Mouse (Mus musculus) limb, embryonic 12.5 days (tissue): Measurements from ENCODE around the gene Gm3250. TPM values are rescaled to one million over a fixed set of nuclear protein-coding genes. Genes with fewer than 3 reads are reported as not detected.
"Not testable (repeated sequence)": the region's sequence is repeated elsewhere in the genome, so short reads cannot be mapped to it uniquely, and the experiment has no call there.

Source experiments
- ATAC-seq: fragments of 200-750 bp; cut with Nextera tagmentation; 2 replicates; pipeline ENCODE4 v1.8.0; 2017; ENCODE audit warnings: low read depth, moderate TSS enrichment; ENCODE audit not compliant: insufficient number of reproducible peaks, insufficient read depth, low FRiP score, low TSS enrichment
- H3K27ac ChIP-seq: fragments of 300-500 bp; sonication (generic); 2 replicates; pipeline ENCODE4 v1.5.1; 2016; ENCODE audit warnings: mild to moderate bottlenecking, moderate library complexity
- H3K27me3 ChIP-seq: fragments of 300-500 bp; sonication (generic); 2 replicates; pipeline ENCODE4 v1.6.1; 2016; ENCODE audit warnings: mild to moderate bottlenecking, moderate library complexity
- H3K36me3 ChIP-seq: fragments of 300-500 bp; sonication (generic); 2 replicates; pipeline ENCODE4 v1.6.1; 2016; ENCODE audit warnings: mild to moderate bottlenecking, moderate library complexity
- H3K4me1 ChIP-seq: fragments of 300-500 bp; sonication (generic); replicated peaks from 2 replicates; pipeline ENCODE4 v1.6.1; 2016
- H3K4me2 ChIP-seq: fragments of 300-500 bp; sonication (generic); 2 replicates; pipeline ENCODE4 v1.6.1; 2016; ENCODE audit warnings: mild to moderate bottlenecking, moderate library complexity
- H3K4me3 ChIP-seq: fragments of 300-500 bp; sonication (generic); replicated peaks from 2 replicates; pipeline ENCODE4 v1.5.1; 2016; ENCODE audit warnings: mild to moderate bottlenecking
- H3K9ac ChIP-seq: fragments of 300-500 bp; sonication (generic); replicated peaks from 2 replicates; pipeline ENCODE4 v1.6.1; 2016; ENCODE audit warnings: mild to moderate bottlenecking, moderate library complexity
- H3K9me3 ChIP-seq: fragments of 300-500 bp; sonication (generic); 2 replicates; pipeline ENCODE4 v1.6.1; 2016; ENCODE audit warnings: mild to moderate bottlenecking, moderate library complexity
- WGBS: fragments of 180-500 bp; shearing (Covaris S2); methylation state at CpG from one replicate; pipeline ENCODE4 v1.1.7; 2016; 5-methylcytosine and 5-hydroxymethylcytosine counted together
- polyA plus RNA-seq: library from polyadenylated mRNA; unstranded; fragments of >200 nt; fragmentation: Nextera tagmentation; extraction: Ambion mirVana; gene quantifications from 2 replicates; pipeline ENCODE4 v1.2.1, GENCODE M21; 2016

Gm3250 gene
- polyA plus RNA-seq, 1 experiment from 2014 or later, result not detected

GRCm38 (mm10) chr10:77794976-77795375 lies 12.6 kb upstream of the Gm3250 start, which contains the start of gene Gm9639:
TSS of gene Gm9639 (minus strand) at chr10:77795076.
- Histone ChIP-seq H3K27ac (no peak within 1 kb of the TSS), H3K4me2 (no peak within 1 kb of the TSS), H3K4me1 (peaks cover 17% of the 10 kb centered on the region), H3K36me3 (no peaks in the 10 kb centered on the region), H3K4me3 (no peak within 1 kb of the TSS), H3K9me3 (no peaks in the 10 kb centered on the region), H3K27me3 (no peaks in the 10 kb centered on the region), H3K9ac (no peak within 1 kb of the TSS)
- no peak for ATAC-seq
- WGBS, result 65% methylated on average over 2 of the region's 2 CpGs

DNA sequence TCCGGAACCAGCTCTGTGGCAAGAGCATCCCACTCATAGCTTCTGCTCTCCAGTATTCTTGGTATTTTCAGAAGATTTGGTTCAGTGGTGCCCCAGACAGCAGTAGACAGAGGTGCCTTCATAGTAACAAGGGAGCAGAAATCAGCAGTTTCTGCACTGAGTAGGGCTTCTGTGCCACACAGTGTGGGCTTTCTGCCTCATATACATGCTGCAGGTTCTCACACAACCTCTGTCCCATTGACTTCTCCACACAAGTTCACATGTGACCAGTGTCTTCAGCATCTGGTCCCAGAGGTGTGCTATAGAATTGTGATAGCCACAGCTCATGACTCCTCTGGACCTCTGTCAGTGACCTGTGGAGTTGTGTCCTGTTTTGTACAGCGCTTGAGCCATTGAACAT lies 6.3 kb upstream of the Gm3250 start:
- Histone ChIP-seq H3K4me1 (no peaks in the 10 kb centered on the region), H3K9ac (no peak overlapping the region), H3K27ac (no peak overlapping the region), H3K4me2 (no peak overlapping the region), H3K36me3 (no peaks in the 10 kb centered on the region), H3K4me3 (no peak overlapping the region), H3K9me3 (no peaks in the 10 kb centered on the region), H3K27me3 (no peaks in the 10 kb centered on the region)
- ATAC-seq, result no peak
- WGBS, result 72% methylated on average over 2 of the region's 2 CpGs

- not testable (repeated sequence) for H3K9me3 ChIP-seq, H3K4me2 ChIP-seq, H3K27ac ChIP-seq, H3K36me3 ChIP-seq, ATAC-seq, H3K9ac ChIP-seq, H3K4me3 ChIP-seq, H3K27me3 ChIP-seq, H3K4me1 ChIP-seq
- WGBS, result 42% methylated on average over 1 of the region's 1 CpGs
Measured at GRCm38 (mm10) chr10:77787876-77788275, 5.5 kb upstream of the Gm3250 start, which contains the start of gene Gm7137. TSS of gene Gm7137 (minus strand) at chr10:77788200.

GRCm38 (mm10) chr10:77783396-77783795 lies 1.1 kb upstream of the Gm3250 start:
- not testable (repeated sequence) for H3K4me1 ChIP-seq

DNA sequence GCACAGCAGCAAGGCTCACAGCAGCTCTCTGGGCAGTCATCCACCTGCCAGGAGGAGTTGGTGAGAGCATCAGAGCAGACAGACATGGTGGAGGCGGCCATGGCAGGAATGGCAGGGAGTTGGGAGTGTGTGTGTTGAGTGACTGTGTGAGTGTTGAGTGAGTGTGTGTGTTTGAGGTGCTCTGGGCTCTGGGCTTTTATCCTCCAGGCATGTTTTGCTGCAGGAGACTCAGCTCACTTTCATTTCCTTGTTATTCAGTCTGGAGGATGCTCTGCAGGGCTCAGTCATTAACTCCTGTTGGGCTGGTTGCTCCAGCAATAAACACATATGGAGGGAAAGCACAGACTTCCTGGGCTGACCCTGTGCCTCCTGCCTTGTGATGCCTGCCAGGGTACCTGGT lies 5.5 kb downstream of the Gm3250 start, which contains the start of gene Gm7138:
Gene Gm7138, minus strand, starts transcription at position 101 of the 400 bp plus-strand sequence.
- whole genome bisulfite sequencing, result 64% methylated on average over 1 of the region's 1 CpGs
- not testable (repeated sequence) for H3K9me3 ChIP-seq, H3K4me2 ChIP-seq

More at GRCm38 (mm10) chr10:77783396-77783795, 1.1 kb upstream of the Gm3250 start:
- not testable (repeated sequence) for ATAC-seq, H3K4me2 ChIP-seq, H3K36me3 ChIP-seq, H3K27ac ChIP-seq, H3K9ac ChIP-seq, H3K9me3 ChIP-seq, H3K4me3 ChIP-seq, H3K27me3 ChIP-seq
- WGBS, result 84% methylated on average over 3 of the region's 3 CpGs

DNA sequence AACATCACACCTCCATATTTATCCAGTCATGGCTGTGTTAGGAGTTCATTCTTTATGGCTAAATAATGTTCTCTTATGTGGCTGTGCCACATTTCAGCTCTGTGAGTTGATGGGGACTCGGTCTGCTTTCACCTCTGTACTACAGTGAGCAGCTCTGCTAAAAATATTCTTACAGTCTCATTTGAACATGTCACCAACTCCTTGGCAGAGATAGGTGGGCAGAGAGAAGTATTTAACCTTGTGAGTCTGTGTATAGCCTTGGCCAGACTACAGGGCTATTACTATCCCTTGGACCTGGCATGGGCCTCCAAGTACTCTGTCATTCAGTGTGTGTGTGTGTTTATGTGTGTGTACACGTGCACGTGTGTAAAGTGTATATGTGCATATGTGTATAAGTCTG lies 10.2 kb downstream of the Gm3250 start:
- ATAC-seq, H3K4me1 ChIP-seq, H3K27ac ChIP-seq, H3K9me3 ChIP-seq, H3K27me3 ChIP-seq, H3K4me2 ChIP-seq, H3K36me3 ChIP-seq, H3K4me3 ChIP-seq, H3K9ac ChIP-seq: not testable (repeated sequence)
- WGBS, result 95% methylated on average over 3 of the region's 3 CpGs

More for the DNA sequence above, 5.5 kb downstream of the Gm3250 start, which contains the start of gene Gm7138:
- not testable (repeated sequence) for H3K27me3 ChIP-seq, H3K4me3 ChIP-seq, H3K4me1 ChIP-seq, H3K9ac ChIP-seq, H3K27ac ChIP-seq, ATAC-seq, H3K36me3 ChIP-seq

GRCm38 (mm10) chr10:77771225-77771624 lies 11.1 kb downstream of the Gm3250 start, which contains the start of gene Gm3238:
TSS of gene Gm3238 (minus strand) at chr10:77771325.
- ATAC-seq, H3K36me3 ChIP-seq, H3K27ac ChIP-seq, H3K9ac ChIP-seq, H3K4me3 ChIP-seq, H3K4me2 ChIP-seq, H3K9me3 ChIP-seq, H3K4me1 ChIP-seq, H3K27me3 ChIP-seq: not testable (repeated sequence)
- WGBS, result 64% methylated on average over 1 of the region's 1 CpGs

GRCm38 (mm10) chr10:77769727-77770126 lies 12.6 kb downstream of the Gm3250 start:
- ATAC-seq, result no peak
- no peak overlapping the region for H3K4me3 ChIP-seq
- H3K36me3 ChIP-seq, result no peaks in the 10 kb centered on the region

GRCm38 (mm10) chr10:77759582-77759981 lies 22.8 kb downstream of the Gm3250 start, which contains the start of gene Gm3233:
TSS of gene Gm3233 (minus strand) at chr10:77759682.
- not testable (repeated sequence) for H3K4me1 ChIP-seq, H3K36me3 ChIP-seq, H3K9me3 ChIP-seq, H3K27me3 ChIP-seq, H3K4me3 ChIP-seq, H3K4me2 ChIP-seq, ATAC-seq, H3K27ac ChIP-seq, H3K9ac ChIP-seq
- 40% methylated on average over 1 of the region's 1 CpGs for WGBS

More at GRCm38 (mm10) chr10:77769727-77770126, 12.6 kb downstream of the Gm3250 start:
- Histone ChIP-seq H3K4me2 (no peak overlapping the region), H3K27ac (no peak overlapping the region), H3K9me3 (no peaks in the 10 kb centered on the region), H3K4me1 (no peaks in the 10 kb centered on the region), H3K27me3 (no peaks in the 10 kb centered on the region), H3K9ac (no peak overlapping the region)
- WGBS, result 71% methylated on average over 1 of the region's 1 CpGs

DNA sequence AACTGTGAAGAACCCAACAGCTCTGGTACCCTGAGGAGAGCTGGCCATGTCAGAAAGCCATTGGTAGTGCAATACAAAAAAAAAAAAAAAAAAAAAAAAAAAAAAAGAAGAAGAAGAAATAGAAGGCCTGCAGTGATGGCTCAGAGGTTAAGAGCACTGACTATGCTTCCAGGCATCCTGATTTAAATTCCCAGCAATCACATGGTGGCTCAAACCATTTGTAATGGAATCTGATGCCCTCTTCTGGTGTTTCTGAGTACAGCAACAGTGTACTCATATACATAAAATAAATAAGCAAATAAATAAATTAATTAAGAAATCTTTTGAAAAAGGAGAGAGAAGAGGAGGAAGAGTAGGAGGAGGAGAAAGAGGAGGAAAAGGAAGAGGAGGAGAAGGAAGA lies 28.9 kb downstream of the Gm3250 start:
- H3K27me3 ChIP-seq, result no peaks in the 10 kb centered on the region
- no peak overlapping the region for H3K9ac ChIP-seq
- H3K27ac ChIP-seq, result no peak overlapping the region
- H3K4me1 ChIP-seq, result peaks cover 15% of the 10 kb centered on the region
- no peak overlapping the region for H3K4me3 ChIP-seq
- H3K4me2 ChIP-seq, result no peak overlapping the region
- H3K9me3 ChIP-seq, result 0 out of 2 replicates have a peak, but pooled peaks cover 4% of the 10 kb centered on the region
- no peaks in the 10 kb centered on the region for H3K36me3 ChIP-seq
- ATAC-seq, result no peak

GRCm38 (mm10) chr10:77752312-77752711 lies 30.0 kb downstream of the Gm3250 start:
- H3K27me3 ChIP-seq, H3K27ac ChIP-seq, H3K36me3 ChIP-seq, H3K9ac ChIP-seq, H3K4me3 ChIP-seq, H3K9me3 ChIP-seq, ATAC-seq, H3K4me2 ChIP-seq: not testable (repeated sequence)
- peaks cover 15% of the 10 kb centered on the region for H3K4me1 ChIP-seq
- WGBS, result 68% methylated on average over 3 of the region's 3 CpGs

- H3K4me1 ChIP-seq, result peaks cover 15% of the 10 kb centered on the region
- WGBS, result 38% methylated on average over 1 of the region's 1 CpGs
- not testable (repeated sequence) for H3K4me2 ChIP-seq, ATAC-seq, H3K9me3 ChIP-seq, H3K27me3 ChIP-seq, H3K27ac ChIP-seq, H3K36me3 ChIP-seq, H3K4me3 ChIP-seq, H3K9ac ChIP-seq
Measured at GRCm38 (mm10) chr10:77751254-77751653, 31.1 kb downstream of the Gm3250 start, which contains the start of gene Gm9736. TSS of gene Gm9736 (minus strand) at chr10:77751354.
